Mouse (Mus musculus) E14TG2a.4 (cell line): Measurements from ENCODE around the gene Eif6.

Experiments used
- CTCF ChIP-seq: conservative IDR thresholded peaks from 2 replicates; pipeline ENCODE4 v1.5.1; 2014; ENCODE audit warnings: low read length
- NANOG ChIP-seq: IDR thresholded peaks from 2 replicates; pipeline ENCODE4 v1.6.1; 2014; ENCODE audit warnings: borderline replicate concordance, low read length, mixed read lengths

- TF ChIP-seq CTCF (no peak), NANOG (no peak)
Measured at GRCm38 (mm10) chr2:155863301-155863867, 36.7 kb upstream of the Eif6 start.
